21 mouse cellular contexts compared by ENCODE assay signal in the genomic region with DNA sequence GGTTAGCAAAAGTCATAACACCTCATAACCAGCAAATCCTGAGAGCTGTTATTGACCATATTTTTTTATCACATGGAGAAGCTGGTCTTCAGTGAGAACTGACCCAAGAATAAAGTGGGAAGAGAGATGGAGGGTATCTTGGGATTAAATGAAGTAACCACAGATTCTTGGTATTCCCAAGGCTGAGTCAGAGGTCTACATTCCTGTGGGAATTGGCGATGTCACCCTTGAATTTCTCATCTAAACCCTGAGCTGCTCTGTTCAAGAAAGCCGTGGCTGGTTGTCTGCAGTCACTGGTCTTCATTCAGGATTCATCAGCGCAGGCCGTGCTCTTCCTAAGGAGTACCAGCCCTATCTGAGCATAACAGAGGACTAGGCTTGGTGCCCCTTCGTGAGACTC. TPM values are rescaled to one million over a fixed set of nuclear protein-coding genes. Genes with fewer than 3 reads are reported as not detected.
A peak's percentile ranks its signal among the peaks of the same experiment; 100 is the strongest.
DNase-seq lines count a peak whose midpoint lies in the region; ATAC-seq and TF ChIP-seq lines count a peak whose summit lies in the region.
"Had no signal": no experiment of that assay in that cellular context is flagged by ENCODE, and none has a peak within 500 bp of the region (broad histone marks: within the 10 kb centered on the region; RNA-seq: fewer than 3 reads in every experiment).

No protein-coding gene starts in this region.

- H3K27me3 ChIP-seq in Patski, result no peaks in the 10 kb centered on the region
- H3K27me3 ChIP-seq in limb, embryonic 10.5 days (ENCODE audit: low read depth, poor library complexity, severe bottlenecking), result no peaks in the 10 kb centered on the region
- H3K27me3 ChIP-seq: embryonic facial prominence, embryonic 13.5 days; embryonic facial prominence, embryonic 15.5 days; forebrain, embryonic 12.5 days had no signal

- H3K27ac ChIP-seq in limb, embryonic 10.5 days, result no peak overlapping the region
- H3K27ac ChIP-seq: embryonic facial prominence, embryonic 13.5 days; embryonic facial prominence, embryonic 15.5 days; forebrain, embryonic 10.5 days; forebrain, embryonic 12.5 days had no signal

- DNase-seq in 3T3-L1 (ENCODE audit: low read depth, low spot score) (peak; percentile 69), Patski (ENCODE audit: low read depth, low spot score) (no peak)
- peak; percentile 72 for DNase-seq in Muller cell, postnatal 12 days (ENCODE audit: inconsistent ontology term)
- DNase-seq in limb, embryonic 10.5 days (ENCODE audit: low spot score), result no peak
- DNase-seq in cerebellum, adult 18-20 months, result no peak
- DNase-seq: adrenal gland, adult 8-10 months; adrenal gland, postnatal 14 days; adrenal gland, postnatal 36 days; cerebellum, adult 11-12 months; cerebellum, adult 8-10 months; cerebellum, adult 9-11 months; cerebellum, postnatal 14 days; cerebellum, postnatal 36 days; embryo, embryonic 11 days had no signal

- peaks cover 13% of the 10 kb centered on the region for H3K4me1 ChIP-seq in limb, embryonic 10.5 days
- H3K4me1 ChIP-seq: forebrain, embryonic 12.5 days had no signal

- TF ChIP-seq CTCF in Patski (IDR thresholded peaks at IDR 0.05), result no peak

- CTCF ChIA-PET in Patski (lab: Charles Lee), result interaction anchor here (2.2 kb wide), 1 partner anchor 16 kb away, joined by 6 read pairs; no protein-coding TSS in a partner anchor

- in situ Hi-C loops in Patski (cut with MboI; ENCODE audit: low pct_unique_long_range_greater_than_20kb), result no loop called here

- no peaks in the 10 kb centered on the region for H3K9me3 ChIP-seq in limb, embryonic 10.5 days (replicated peaks)
- H3K9me3 ChIP-seq: embryonic facial prominence, embryonic 13.5 days; embryonic facial prominence, embryonic 15.5 days; forebrain, embryonic 10.5 days; forebrain, embryonic 12.5 days had no signal

- ATAC-seq in Patski, result peak; percentile 68
- ATAC-seq: forebrain, embryonic 14.5 days; forebrain, embryonic 16.5 days had no signal

- no peaks in the 10 kb centered on the region for H3K36me3 ChIP-seq in limb, embryonic 10.5 days
- H3K36me3 ChIP-seq: embryonic facial prominence, embryonic 13.5 days; embryonic facial prominence, embryonic 15.5 days; forebrain, embryonic 10.5 days; forebrain, embryonic 12.5 days had no signal

- no peak overlapping the region for H3K4me3 ChIP-seq in limb, embryonic 10.5 days
- H3K4me3 ChIP-seq: embryonic facial prominence, embryonic 13.5 days; embryonic facial prominence, embryonic 15.5 days; erythroblast, embryonic 14.5 days; forebrain, embryonic 10.5 days; forebrain, embryonic 12.5 days had no signal

- POLR2A ChIA-PET in Patski (lab: Charles Lee), result interaction anchor here (0.6 to 1.0 kb wide), 2 partner anchors 12 to 18 kb away, joined by 3 to 4 read pairs; no protein-coding TSS in a partner anchor

- WGBS in limb, embryonic 10.5 days, result 74% methylated on average over 5 of the region's 5 CpGs

RNA-seq across cellular contexts. Expression of gene Zfp467, which starts 18.7 kb away (rescaled TPM):
- 30.7 TPM for polyA plus RNA-seq in Patski (2021)
- polyA plus RNA-seq in limb, embryonic 10.5 days (2016; fragmentation: Nextera tagmentation; extraction: Ambion mirVana), result 11.0 and 19.6 TPM in 2 replicates

RNA-seq across cellular contexts. Expression of gene Sspo, which starts 21.1 kb away (rescaled TPM):
- 0.05 TPM for polyA plus RNA-seq in Patski (2021)
- polyA plus RNA-seq in limb, embryonic 10.5 days (2016; fragmentation: Nextera tagmentation; extraction: Ambion mirVana), result 0.20 and 0.45 TPM in 2 replicates
- polyA plus RNA-seq: erythroblast, embryonic 14.5 days had no signal

RNA-seq across cellular contexts. Expression of gene Krba1, which starts 31.6 kb away (rescaled TPM):
- polyA plus RNA-seq in Patski (2021), result 36.0 TPM
- polyA plus RNA-seq in limb, embryonic 10.5 days (2016; fragmentation: Nextera tagmentation; extraction: Ambion mirVana), result 28.3 and 33.4 TPM in 2 replicates

Comparison
In these comparisons a context has a peak if more than half of its experiments do, and no peak if none do; other contexts are left out.
1. DNase-seq: peak in 3T3-L1 (single experiment) and Muller cell, postnatal 12 days (single experiment); none in Patski (single experiment), limb, embryonic 10.5 days (single experiment) and cerebellum, adult 18-20 months (0 of 2).